Mouse (Mus musculus): Measurements from ENCODE around the gene Slc24a3.

The Slc24a3 gene

DNA sequence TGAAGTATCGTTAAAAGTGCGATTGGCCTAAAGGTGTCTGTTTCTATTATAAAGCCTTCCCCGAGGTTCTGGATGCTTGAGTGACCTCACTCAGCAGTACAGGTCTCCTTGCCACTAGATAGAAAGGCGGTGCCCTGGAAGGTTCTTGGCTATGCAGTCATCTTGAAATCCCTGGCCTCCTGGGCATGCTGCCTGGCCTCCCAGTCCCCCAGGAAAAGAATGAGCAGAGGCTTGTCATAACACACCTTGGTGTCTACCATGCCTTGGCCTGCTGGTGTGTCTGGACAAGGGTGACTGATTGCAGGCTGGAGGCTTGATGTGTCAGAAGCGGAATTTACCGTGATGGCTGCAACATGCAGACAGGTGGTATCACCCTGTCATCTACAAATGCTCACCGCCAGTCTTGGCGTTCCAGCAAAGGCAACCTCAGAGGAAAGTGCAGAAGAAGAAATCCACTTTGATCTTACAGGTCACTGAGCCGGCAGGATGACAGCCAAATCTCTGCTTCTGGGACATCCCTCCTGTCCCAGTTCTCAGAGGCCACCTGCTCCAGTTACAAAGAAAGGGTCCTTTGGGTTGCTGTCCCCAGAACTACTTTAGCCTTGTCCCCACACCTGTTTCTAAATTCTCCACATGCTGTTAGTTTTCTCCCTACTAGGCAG lies 106.6 kb downstream of the Slc24a3 start:
- DNase-seq (ENCODE audit: low read depth, low spot score): no peak

- DNase-seq (ENCODE audit: low read depth, low spot score): no peak
Observed at GRCm38 (mm10) chr2:145279336-145279735, 111.8 kb downstream of the Slc24a3 start.

- DNase-seq (ENCODE audit: low read depth, low spot score): peak; percentile 52
Observed at GRCm38 (mm10) chr2:145283746-145284145, 116.2 kb downstream of the Slc24a3 start.

- no peak for DNase-seq (ENCODE audit: low read depth, low spot score)
Observed at GRCm38 (mm10) chr2:145288501-145288900, 120.9 kb downstream of the Slc24a3 start.

GRCm38 (mm10) chr2:145291473-145291872 lies 123.9 kb downstream of the Slc24a3 start:
- DNase-seq (ENCODE audit: low read depth, low spot score): peak; percentile 5

- no peak for DNase-seq (ENCODE audit: low read depth, low spot score)
Observed at GRCm38 (mm10) chr2:145292196-145292595, 124.6 kb downstream of the Slc24a3 start.

- DNase-seq (ENCODE audit: low read depth, low spot score): peak; percentile 24
Observed at GRCm38 (mm10) chr2:145292816-145293215, 125.3 kb downstream of the Slc24a3 start.

DNA sequence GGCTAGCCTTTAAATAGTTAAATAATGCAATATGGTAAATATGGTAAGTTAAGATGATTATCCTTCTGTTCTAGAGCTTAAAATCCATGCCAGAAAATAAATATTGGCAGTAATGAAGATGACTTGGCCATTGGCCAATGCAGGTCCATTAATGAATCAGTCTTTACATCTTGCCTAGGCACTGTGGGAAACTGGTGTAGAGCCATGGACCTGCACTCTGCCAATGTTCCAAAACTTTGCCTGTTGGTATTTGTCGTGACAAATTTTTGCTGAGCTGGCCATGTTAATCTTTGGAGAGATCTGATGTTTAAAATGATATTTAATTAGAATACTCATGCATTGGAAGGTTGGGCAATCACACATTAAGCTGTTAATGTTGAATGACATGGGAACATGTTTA lies 129.4 kb downstream of the Slc24a3 start:
- no peak for DNase-seq (ENCODE audit: low read depth, low spot score)

DNA sequence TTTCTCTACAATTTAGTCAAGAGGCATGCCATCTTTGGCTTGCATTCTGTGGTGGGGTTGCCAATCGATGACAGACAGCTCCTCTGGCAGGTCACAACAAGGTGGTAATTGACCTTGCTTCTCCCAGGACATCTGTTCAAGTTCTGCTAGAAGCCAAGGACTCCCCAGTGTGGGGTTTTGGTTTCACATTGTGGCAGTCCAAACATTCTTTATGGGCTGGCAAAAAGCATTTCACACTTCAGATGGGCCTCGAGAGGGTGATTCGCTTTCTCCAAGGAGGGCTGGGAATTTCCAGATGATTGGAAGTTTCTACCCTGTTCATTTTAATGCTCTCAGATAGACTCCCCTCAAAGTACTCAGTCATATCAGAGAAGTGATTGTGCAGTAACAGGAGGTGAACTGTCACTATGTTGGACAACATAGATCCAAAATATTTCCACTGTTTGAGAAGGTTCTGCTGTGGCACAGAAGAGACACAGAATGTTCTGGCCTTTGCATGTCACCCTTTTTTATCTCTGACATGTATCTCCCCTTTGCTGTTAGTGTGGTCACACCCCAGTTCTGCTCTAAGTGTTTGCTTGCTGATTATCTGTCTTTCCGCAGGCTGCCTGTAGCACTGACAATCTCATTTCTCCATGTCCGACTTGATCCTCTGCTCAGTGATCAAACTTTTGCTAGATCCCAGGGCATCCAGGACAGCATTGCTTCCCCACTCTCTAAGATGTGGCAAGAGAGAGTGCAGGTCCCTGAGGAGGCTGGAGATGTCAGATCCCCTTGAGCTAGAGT lies 132.6 kb downstream of the Slc24a3 start:
- DNase-seq (ENCODE audit: low read depth, low spot score): peak; percentile 2

DNA sequence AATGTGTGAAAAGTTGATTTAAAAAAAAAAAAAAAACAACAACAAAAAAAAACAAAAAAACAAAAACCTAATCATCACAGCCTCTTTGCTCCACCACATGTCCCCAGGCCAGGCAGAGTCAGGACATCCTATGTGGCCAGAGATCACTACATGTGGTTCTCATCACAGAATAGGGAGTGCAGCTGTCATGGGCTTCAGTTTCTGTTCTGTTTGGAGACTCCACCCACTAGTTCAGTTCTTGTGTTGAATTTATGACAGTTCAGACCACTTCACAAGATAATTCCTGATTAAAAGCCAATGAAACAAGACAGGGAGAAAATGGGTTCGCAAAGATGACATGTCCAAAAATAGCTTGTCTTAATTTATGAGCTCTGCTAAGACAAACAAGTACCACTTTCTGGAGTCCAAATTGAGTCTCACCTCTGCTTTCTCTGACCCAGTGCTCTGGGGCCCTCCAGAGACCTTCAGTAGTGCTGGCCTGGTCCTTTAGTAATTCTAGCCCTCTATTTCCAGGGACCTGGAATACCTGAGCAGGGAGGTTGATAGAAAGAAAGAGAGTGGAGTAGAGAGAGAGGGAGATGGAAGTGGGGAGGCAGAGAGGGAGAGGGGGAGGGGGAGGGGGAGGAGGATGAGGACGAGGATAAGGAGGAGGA lies 139.8 kb downstream of the Slc24a3 start:
- peak; percentile 13 for DNase-seq (ENCODE audit: low read depth, low spot score)

GRCm38 (mm10) chr2:145318916-145319315 lies 151.4 kb downstream of the Slc24a3 start:
- DNase-seq (ENCODE audit: low read depth, low spot score): no peak

DNA sequence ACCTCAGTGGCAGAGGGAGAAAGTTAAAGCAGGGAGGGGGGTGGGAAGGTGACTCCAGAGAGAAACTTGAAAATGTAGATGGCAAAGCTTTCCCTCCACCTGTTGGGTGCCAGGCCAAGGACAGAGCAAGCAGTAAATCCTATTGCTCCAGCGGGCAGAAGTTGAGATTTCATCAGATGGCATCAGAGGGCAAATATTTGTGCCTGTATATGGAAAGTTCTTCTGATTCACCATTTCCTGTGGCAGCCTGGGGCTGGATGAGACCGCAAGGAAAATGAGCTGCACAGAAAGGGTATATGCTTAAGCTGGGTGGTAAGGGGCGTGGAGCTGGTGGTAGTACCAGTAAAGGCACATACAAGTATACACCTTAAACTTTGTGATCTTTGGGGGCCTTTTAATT lies 153.7 kb downstream of the Slc24a3 start:
- DNase-seq (ENCODE audit: low read depth, low spot score): no peak

DNA sequence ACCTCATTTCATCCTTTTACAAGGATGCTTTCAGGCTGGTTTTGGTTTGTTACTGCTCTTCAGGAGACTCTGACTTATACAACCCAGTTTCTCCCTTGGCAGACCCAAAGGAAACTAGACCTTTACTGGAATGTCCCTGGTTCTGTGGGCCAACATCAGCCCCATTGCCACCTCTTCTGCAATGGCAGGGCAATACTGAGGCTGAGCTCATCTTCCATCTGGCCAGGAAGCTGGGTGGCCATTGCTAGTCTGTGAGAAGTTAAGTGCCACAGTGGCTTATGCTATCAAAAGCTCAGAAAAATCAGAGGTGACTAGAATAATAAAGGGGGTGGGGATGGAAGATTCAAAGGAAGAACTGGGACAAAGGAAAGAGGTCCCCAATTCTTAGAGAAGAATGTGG lies 154.2 kb downstream of the Slc24a3 start:
- DNase-seq (ENCODE audit: low read depth, low spot score): no peak

GRCm38 (mm10) chr2:145324477-145324876 lies 156.9 kb downstream of the Slc24a3 start:
- peak; percentile 15 for DNase-seq (ENCODE audit: low read depth, low spot score)

DNA sequence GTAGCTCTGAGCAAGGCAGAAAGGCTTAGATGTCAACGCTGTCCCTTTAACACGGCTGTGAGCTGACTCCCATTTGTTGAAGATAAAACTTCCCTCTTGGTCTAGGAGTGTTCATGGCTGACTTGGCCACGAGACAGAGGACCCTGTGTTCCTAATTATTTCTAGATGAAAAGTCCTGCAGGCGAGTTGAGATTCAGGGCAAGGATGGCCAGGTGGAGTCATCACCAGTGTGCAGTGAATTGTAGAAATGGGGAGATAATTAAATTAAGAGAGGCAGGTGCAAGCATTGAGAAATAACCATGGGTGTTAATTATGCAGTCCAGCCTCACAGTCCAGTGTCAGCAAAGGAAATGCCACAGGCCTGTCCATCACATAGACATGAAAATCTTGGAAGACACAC lies 158.3 kb downstream of the Slc24a3 start:
- no peak for DNase-seq (ENCODE audit: low read depth, low spot score)

GRCm38 (mm10) chr2:145326544-145326943 lies 159.0 kb downstream of the Slc24a3 start:
- no peak for DNase-seq (ENCODE audit: low read depth, low spot score)

GRCm38 (mm10) chr2:145329756-145330155 lies 162.2 kb downstream of the Slc24a3 start:
- DNase-seq (ENCODE audit: low read depth, low spot score): no peak

DNA sequence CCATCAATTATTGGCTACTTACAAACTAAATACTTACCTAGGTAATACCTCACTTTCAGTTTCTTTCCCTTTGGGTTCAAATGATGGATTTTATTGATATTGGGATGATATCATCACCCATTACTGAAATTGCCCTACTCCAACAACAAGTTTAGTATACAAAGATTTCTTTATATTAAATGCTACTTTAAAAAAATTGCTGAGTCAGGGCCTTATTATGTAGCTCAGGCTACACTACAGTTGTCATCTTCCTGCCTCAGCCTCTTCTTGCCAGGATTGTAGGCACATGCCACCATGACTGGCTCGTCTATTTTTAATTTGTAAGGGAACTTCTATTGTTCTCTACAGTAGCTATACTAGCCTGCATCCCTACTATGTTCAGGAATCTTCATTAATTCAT lies 164.0 kb downstream of the Slc24a3 start:
- no peak for DNase-seq (ENCODE audit: low read depth, low spot score)

DNA sequence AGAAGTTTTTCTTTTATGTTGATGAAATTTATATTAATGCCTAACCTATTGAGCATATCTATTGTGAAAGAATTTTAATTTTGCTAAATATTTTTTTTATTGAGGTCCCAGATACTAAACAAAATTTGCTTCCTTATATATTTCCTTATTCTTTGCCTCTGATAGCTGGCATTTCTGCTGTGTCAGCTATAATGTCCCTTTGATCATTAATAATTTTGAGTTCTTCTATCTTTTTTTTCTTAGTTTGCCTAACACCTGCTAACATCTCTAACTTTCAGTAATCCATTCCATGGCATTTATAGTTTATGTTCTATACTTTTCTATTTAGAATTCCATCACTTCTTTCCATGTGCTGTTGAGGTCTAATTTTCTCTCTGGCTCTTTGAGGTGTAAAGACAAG lies 165.9 kb downstream of the Slc24a3 start:
- no peak for DNase-seq (ENCODE audit: low read depth, low spot score)

DNA sequence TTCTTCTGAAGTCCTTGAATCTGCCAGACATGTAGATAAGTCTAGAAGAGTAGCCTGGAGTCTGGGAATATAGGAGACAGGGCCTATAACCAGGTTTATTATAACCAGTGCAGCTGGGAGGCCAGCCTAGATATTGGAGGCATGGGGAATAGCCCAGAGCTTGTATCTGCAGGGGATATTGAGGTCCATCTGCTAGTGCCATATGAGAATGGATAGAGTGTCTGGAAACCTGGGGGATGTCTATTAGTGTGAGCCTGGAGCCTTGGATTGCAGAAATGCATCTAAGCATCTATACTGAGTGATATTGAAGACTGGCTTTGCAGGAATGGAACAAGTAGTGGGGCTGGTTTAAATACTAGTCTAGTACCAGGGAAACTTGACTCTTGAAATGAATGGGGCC lies 168.9 kb downstream of the Slc24a3 start:
- no peak for DNase-seq (ENCODE audit: low read depth, low spot score)

GRCm38 (mm10) chr2:145340816-145341215 lies 173.3 kb downstream of the Slc24a3 start:
- DNase-seq (ENCODE audit: low read depth, low spot score): no peak

- no peak for DNase-seq (ENCODE audit: low read depth, low spot score)
Observed at GRCm38 (mm10) chr2:145342956-145343355, 175.4 kb downstream of the Slc24a3 start.

DNA sequence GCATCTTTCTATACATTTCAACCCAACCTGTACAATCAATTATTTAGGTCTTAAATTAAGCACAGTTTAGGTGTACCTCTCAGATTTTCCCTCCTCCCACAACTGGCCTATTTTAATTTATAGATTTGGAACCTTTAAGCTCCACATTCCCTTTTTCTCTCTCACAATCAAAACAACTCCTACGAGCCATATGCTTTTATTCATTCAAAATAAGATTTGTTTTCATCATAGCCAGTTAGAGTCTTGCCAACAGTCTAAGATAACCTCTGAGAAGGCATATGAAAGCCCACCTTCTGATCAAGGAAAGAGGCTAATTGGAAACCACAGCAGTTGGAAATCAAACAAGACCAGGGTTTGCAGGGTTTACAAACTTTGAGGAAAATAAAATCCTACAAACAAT lies 177.0 kb downstream of the Slc24a3 start:
- no peak for DNase-seq (ENCODE audit: low read depth, low spot score)
